Mouse (Mus musculus): ENCODE results near the gene Gm10309. TPM values are rescaled to one million over a fixed set of nuclear protein-coding genes. Genes with fewer than 3 reads are reported as not detected.

Gm10309 gene
- total and polyA plus RNA-seq, 3 experiments: 0.08 TPM; not detected in 2

- 0 out of 2 replicates have a peak, but pooled peaks cover 2% of the 10 kb centered on the region for H3K79me2 ChIP-seq (replicated peaks; ENCODE audit: control insufficient read depth, insufficient read depth, low read length)
- 62% methylated on average over 3 of the region's 3 CpGs for WGBS
- H3K36me3 ChIP-seq (ENCODE audit: control insufficient read depth, insufficient read depth, low read length): no peaks in the 10 kb centered on the region; the same call in 1 of the 2 replicates
- no peak for DNase-seq
- peaks cover 7% of the 10 kb centered on the region; the same call in 1 of the 2 replicates for H3K4me1 ChIP-seq (ENCODE audit: control insufficient read depth, insufficient read depth, low read length)
- intact Hi-C loops (cut with DNase I): no loop called here
- no peak overlapping the region for H3K4me3 ChIP-seq
- no peak overlapping the region for H3K27ac ChIP-seq
- no peak for TF ChIP-seq CTCF (IDR thresholded peaks at IDR 0.05)
- TF ChIP-seq EP300 (IDR thresholded peaks at IDR 0.05; ENCODE audit: insufficient read depth, low read depth, low read length): no peak
- TF ChIP-seq POLR2A (IDR thresholded peaks at IDR 0.05; ENCODE audit: insufficient read depth, low read depth, low read length): no peak
- no peaks in the 10 kb centered on the region for H3K27me3 ChIP-seq (ENCODE audit: control insufficient read depth, insufficient read depth, low read length)
- no peak overlapping the region for H3K9ac ChIP-seq (ENCODE audit: low read depth, low read length)
Measured at GRCm38 (mm10) chr17:86454351-86454706, 50.7 kb downstream of the Gm10309 start.

- no peak for DNase-seq
- 86% methylated on average over 14 of the region's 14 CpGs for WGBS
- TF ChIP-seq POLR2A (IDR thresholded peaks at IDR 0.05; ENCODE audit: insufficient read depth, low read depth, low read length): no peak
- TF ChIP-seq EP300 (IDR thresholded peaks at IDR 0.05; ENCODE audit: insufficient read depth, low read depth, low read length): no peak
- Histone ChIP-seq H3K4me1 (ENCODE audit: control insufficient read depth, insufficient read depth, low read length) (peaks cover 7% of the 10 kb centered on the region; the same call in 1 of the 2 replicates), H3K36me3 (ENCODE audit: control insufficient read depth, insufficient read depth, low read length) (no peaks in the 10 kb centered on the region; the same call in 1 of the 2 replicates), H3K9ac (ENCODE audit: low read depth, low read length) (no peak overlapping the region), H3K79me2 (replicated peaks; ENCODE audit: control insufficient read depth, insufficient read depth, low read length) (0 out of 2 replicates have a peak, but pooled peaks cover 2% of the 10 kb centered on the region), H3K4me3 (no peak overlapping the region), H3K27ac (no peak overlapping the region), H3K27me3 (ENCODE audit: control insufficient read depth, insufficient read depth, low read length) (no peaks in the 10 kb centered on the region)
- intact Hi-C loops (cut with DNase I): no loop called here
Measured at GRCm38 (mm10) chr17:86453673-86454350, 51.2 kb downstream of the Gm10309 start.

- H3K27ac ChIP-seq: no peak overlapping the region
- 91% methylated on average over 4 of the region's 4 CpGs for WGBS
- TF ChIP-seq CTCF (IDR thresholded peaks at IDR 0.05) (no peak), EP300 (IDR thresholded peaks at IDR 0.05; ENCODE audit: insufficient read depth, low read depth, low read length) (no peak), POLR2A (IDR thresholded peaks at IDR 0.05; ENCODE audit: insufficient read depth, low read depth, low read length) (no peak)
- intact Hi-C loops (cut with DNase I): no loop called here
- peaks cover 7% of the 10 kb centered on the region; the same call in 1 of the 2 replicates for H3K4me1 ChIP-seq (ENCODE audit: control insufficient read depth, insufficient read depth, low read length)
- H3K36me3 ChIP-seq (ENCODE audit: control insufficient read depth, insufficient read depth, low read length): no peaks in the 10 kb centered on the region; the same call in 1 of the 2 replicates
- no peaks in the 10 kb centered on the region for H3K27me3 ChIP-seq (ENCODE audit: control insufficient read depth, insufficient read depth, low read length)
- no peak for DNase-seq
- 0 out of 2 replicates have a peak, but pooled peaks cover 2% of the 10 kb centered on the region for H3K79me2 ChIP-seq (replicated peaks; ENCODE audit: control insufficient read depth, insufficient read depth, low read length)
- no peak overlapping the region for H3K9ac ChIP-seq (ENCODE audit: low read depth, low read length)
- no peak overlapping the region for H3K4me3 ChIP-seq
Measured at GRCm38 (mm10) chr17:86452934-86453333, 52.1 kb downstream of the Gm10309 start.

Other genes starting within 250 kb of the Gm10309 start
- gene Epas1, start 248.5 kb upstream of the Gm10309 start, total RNA-seq (2021): 100 to 1,000 TPM; 244 to 277 TPM
- 115 and 119 TPM in 2 replicates for gene Epas1, start 248.5 kb upstream of the Gm10309 start, polyA plus RNA-seq (2012; rRNA removed)